Mouse (Mus musculus) gonadal fat pad, adult 2 months (tissue): ENCODE measurements around the gene Dnajc7. TPM values are rescaled to one million over a fixed set of nuclear protein-coding genes. Genes with fewer than 3 reads are reported as not detected.
"Not testable (repeated sequence)": the region's sequence is repeated elsewhere in the genome, so short reads cannot be mapped to it uniquely, and the experiment has no call there.

Experiments
- DNase-seq: peaks from one replicate; pipeline ENCODE4 v3.0.0-alpha.2; 2012; ENCODE audit warnings: low read depth
- polyA plus RNA-seq: library from polyadenylated mRNA; depleted of rRNA; stranded (reverse); fragments of >200 nt; gene quantifications from 2 replicates; pipeline ENCODE4 v1.2.3, GENCODE M21; 2012

Gene Dnajc7
- polyA plus RNA-seq, 1 experiment, result 42.1 TPM

DNA sequence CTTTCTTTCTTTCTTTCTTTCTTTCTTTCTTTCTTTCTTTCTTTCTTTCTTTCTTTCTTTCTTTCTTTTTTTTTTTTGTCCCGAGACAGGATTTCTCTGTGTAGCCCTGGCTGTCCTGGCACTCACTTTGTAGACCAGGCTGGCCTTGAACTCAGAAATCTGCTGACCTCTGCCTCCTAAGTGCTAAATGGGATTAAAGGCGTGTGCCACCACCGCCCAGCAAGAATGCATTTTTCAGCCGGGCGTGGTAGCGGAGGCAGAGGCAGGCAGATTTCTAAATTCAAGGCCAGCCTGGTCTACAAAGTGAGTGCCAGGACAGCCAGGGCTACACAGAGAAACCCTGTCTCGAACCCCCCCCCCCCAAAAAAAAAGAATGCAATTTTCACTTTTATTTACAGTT is 3.1 kb downstream of the Dnajc7 start:
- not testable (repeated sequence) for DNase-seq

DNA sequence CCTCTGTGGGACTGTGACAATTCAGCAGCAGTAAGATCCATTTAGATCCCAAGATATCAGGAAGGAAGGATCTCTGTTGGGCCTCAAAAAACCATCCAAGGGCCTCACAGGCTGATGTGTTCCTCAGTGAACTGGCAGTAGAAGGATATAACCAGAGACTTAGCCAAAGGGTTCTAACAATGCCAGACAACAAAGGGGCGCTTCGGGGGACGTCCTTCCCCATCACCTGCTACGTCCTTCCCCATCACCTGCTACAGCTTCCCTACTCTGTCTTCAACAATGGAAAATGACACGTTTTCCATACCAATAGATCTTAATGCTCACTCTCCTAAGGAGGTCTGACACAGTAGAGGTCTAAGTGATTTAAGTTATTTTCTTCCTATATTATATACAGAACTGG is 3.6 kb downstream of the Dnajc7 start:
- DNase-seq, result no peak

DNA sequence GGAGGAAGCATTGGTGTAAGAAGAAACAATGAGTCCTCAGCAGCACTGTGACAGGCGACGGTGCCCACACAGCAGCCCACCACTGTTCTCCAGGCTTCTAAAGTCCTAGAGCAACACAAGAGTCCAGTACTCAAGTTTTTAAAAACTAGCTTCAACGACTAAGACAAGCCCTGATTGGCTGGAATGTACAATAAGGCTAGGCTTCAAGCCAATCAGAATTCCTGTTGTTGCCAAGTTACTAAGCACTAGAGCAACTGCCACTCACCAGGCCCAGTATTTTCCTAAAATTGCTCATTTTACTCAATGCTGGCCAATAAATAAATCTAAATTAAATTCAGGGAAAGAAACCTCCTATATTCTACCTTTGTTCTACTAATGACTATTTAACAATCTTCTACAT is 6.7 kb downstream of the Dnajc7 start:
- DNase-seq, result no peak

GRCm38 (mm10) chr11:100611627-100612026 is 8.3 kb downstream of the Dnajc7 start:
- no peak for DNase-seq

GRCm38 (mm10) chr11:100609997-100610680 is 9.8 kb downstream of the Dnajc7 start:
- no peak for DNase-seq

- no peak for DNase-seq
These were observed 10.5 kb downstream of the Dnajc7 start for GRCm38 (mm10) chr11:100609355-100609996.

DNA sequence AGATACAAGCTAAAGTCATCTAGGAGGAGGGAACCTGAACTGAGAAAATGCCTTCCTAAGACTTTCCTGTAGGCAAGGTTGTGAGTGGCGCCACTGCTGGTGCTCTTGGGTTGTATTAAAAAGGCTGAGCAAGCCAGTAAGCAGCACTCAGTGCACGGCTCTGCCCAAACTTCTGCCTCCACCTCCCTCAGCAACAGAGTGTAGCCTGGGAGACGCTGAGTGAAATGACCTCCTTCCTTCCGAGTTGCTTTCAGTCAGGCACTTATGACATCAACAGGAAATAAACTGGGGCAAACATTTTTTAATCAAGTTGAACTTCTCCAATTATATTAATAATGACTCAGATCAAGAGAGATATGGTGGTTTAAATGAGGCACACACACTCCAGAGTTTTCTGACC is 11.2 kb downstream of the Dnajc7 start:
- DNase-seq, result no peak

- no peak for DNase-seq
These were observed 12.8 kb downstream of the Dnajc7 start for GRCm38 (mm10) chr11:100607121-100607520.

DNA sequence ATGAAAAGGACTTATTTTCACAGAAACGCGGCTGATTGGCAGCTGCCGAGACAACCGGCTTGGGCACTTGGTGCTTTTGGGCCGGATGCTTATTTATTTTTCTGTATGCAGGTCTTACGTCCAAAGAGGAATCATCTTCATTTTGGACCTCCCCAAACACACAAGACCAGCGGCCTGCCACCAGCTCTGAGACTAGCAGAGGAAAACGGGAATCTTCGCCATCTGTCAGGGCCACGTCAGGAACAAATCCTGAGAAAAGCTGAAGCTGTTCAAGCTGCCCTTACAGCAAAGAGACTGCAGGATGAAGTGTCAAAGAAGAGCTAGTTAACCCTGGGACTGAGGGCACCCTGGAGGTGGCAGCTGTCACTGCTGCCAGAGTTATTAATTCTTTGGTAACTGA is 14.5 kb downstream of the Dnajc7 start:
- DNase-seq, result no peak

GRCm38 (mm10) chr11:100604321-100605005 is 15.5 kb downstream of the Dnajc7 start:
- DNase-seq, result no peak

DNA sequence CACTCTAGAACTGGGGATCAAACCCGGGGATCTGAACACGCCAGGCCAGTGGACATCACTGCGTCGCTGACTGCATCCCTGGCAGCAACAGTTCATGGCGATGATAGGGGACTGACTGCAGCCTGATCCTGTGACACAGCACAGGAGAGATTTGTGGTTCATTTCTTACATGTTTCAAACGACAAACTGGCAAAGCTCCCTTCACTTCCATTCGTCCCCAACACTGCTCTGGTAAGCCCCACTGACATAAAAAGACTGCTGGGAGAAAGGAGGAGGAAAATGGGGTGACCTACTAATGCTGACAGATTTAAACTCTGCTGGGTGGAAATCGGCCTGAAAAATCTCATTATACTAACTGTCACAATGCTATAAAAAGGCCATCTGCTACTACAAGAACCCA is 16.2 kb downstream of the Dnajc7 start:
- no peak for DNase-seq

GRCm38 (mm10) chr11:100603155-100603554 is 16.8 kb downstream of the Dnajc7 start:
- DNase-seq, result no peak

- no peak for DNase-seq
These were observed 18.6 kb downstream of the Dnajc7 start for GRCm38 (mm10) chr11:100601372-100601771.

DNA sequence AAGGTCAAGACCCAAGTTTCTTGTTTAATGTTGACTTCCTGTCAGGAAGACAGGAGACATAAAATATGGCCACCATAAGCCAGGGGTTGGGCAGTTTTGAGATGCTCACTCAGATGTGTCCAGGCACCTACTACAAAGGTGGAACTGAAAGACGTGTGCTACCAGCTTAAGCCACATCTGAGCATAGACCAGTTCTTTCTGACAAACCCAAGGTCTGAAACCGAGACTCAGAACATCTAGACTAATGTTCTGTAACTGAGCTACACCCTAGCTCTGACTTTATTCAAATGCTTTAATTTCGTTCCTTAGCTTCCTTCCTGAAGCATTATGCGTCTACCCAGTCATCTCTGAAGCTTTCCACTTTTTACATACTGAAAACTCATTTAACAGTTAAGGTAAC is 21.9 kb downstream of the Dnajc7 start:
- no peak for DNase-seq

DNA sequence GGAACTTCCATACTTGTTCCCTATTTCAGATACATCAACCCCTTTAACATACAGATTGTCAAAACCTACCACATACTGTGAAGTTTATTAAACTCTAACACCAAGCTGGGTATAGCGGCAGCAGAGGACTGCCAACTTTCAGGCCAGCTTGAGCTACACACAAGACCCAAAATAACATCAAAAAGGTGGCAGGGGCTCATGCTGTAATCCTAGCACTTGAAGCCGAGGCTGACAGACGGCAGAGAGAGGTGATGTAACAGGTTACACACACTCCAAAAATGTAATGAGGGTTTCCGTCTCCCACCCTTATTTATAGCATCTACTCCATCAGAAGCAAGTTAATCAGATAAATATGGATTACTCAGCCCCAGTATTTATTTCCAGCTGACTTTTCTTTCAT is 24.4 kb downstream of the Dnajc7 start:
- DNase-seq, result no peak

GRCm38 (mm10) chr11:100594608-100595007 is 25.4 kb downstream of the Dnajc7 start:
- no peak for DNase-seq

DNA sequence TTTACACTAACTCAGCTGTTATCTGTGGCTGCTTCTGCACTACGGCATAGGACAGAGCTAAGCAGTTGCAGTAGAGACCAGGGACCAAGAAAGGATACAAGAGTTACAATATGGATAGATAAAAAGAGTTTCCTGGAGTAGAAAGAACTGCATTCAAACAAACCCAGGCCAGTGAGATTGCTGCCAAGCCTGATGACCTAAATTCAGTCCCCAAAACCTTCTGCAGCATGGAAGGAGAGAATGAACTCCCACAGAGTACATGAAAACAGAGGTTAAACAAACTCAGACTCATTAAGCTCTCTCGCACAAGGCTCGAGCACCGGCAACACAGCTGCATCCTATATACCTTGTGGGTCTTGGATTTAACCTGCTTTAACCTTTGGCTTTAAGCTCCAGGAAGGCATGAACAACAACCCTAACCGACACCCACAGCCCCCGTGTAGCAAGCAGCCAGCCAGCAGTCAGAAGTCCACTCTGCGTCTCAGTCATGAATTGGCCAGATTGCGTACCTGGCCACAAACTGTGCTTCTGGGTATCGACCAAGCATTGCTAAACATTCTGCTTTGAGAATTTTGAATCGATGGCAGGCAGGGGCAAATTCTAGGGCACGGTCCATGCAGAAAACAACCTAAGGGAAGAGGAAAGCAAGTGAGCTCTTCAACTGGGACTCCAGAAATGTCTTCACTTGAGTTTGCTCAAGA is 27.5 kb downstream of the Dnajc7 start:
- no peak for DNase-seq

DNA sequence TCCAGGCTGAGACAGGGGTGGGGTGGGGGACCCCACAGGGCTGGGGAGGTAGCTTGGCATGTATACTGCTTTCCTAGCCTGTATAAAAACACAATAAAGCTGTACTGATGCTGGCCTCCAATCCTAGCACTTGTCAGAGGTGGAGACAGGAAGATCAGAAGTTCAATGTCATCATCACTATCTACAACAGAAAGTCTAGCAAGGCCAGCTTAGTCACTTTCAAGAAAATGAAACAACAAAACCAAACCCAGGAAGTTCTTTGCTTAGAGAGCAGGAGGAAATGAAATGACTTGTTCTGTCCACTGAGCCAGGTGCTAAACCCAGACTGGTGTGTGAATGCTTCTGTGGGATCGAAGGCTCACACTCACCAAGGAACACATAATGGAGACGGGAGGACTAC is 31.5 kb downstream of the Dnajc7 start:
- DNase-seq, result no peak

DNA sequence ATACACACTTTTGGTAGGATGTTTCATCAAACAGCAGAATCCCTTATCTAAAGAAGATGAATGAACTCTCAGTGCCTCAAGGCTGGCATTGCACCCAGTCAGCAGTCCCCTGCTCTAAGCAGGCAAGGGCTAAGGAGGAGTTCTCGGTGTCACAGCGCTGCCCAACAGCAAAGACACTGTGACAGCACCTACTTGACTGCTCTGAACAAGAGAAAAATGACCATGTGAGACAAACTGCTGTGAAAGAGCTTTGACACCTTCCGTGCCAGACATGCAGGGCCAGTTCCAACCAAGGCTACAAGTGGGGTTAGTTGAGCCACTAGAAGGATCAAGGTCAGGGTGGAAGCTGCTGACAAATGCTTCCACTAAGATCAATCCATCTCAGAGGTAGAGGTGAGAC is 34.8 kb downstream of the Dnajc7 start:
- no peak for DNase-seq

DNA sequence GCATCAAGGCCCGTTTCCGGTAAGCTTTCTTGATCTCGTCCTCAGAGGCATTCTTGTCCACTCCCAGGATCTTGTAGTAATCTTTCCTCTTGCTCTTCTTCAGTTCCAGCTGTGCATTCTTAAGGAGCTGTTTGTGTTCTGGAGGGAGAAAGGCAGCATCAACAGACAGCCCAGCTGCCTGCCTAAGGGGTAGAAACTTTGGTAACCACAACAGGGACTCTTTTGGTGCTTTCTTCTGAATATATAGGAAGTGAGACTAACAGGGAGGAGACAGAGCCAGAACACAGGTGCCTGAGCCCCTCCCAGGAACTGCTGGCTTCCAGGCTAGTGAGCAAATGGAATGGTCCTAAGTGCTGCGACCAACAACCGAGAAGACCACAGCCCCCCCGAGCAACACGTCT is 35.4 kb downstream of the Dnajc7 start:
- DNase-seq, result no peak

- no peak for DNase-seq
These were observed 37.1 kb downstream of the Dnajc7 start for GRCm38 (mm10) chr11:100582836-100583235.

DNA sequence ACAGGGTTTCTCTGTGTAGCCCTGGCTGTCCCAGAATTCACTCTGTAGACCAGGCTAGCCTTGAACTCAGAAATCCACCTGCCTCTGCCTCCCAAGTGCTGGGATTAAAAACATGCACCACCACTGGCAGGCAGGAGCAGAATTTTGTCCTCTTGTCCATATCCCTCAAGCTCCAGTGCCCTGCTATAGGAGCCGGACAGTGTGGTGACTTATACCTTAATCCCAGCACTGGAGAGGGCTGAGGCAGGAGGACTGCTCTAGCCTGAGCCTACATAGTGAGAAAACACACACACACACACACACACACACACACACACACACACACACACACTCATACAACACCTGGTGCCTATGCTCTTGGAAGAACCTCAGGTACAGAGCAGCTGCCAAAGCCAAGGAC is 37.6 kb downstream of the Dnajc7 start:
- not testable (repeated sequence) for DNase-seq

- DNase-seq, result no peak
These were observed 38.2 kb downstream of the Dnajc7 start for GRCm38 (mm10) chr11:100581756-100582155.
